Mouse (Mus musculus): ENCODE data around the gene P3h2.

DNA sequence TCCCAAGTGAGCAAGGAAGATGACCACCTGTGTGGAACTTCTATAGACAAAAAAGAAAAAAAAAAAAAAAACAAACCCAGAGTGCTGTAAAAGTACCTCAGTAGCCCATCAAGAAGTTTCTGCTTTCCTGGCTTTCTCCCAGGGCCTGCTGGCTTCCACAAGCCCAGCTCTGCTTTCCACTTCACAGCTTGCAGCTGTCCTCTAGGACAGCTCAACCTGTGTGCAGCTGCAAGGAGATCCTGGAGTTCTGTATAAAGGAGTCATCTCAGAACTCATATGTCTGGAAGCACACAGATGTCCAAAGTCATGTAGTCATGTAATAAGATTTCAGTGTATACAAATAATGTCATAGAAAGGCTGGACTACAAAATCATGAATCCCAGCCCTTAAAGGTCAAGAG lies 30.5 kb downstream of the P3h2 start:
- TF ChIP-seq GATA1 (IDR thresholded peaks at IDR 0.05; ENCODE audit: borderline replicate concordance, low read length) (no peak), FLI1 (IDR thresholded peaks at IDR 0.05; ENCODE audit: low read length) (no peak)

Data from megakaryocyte, embryonic 14.5 days (primary cell).